11 mouse cellular contexts compared by ENCODE assay signal in genomic region chr9:43222429-43222715, GRCm38 (mm10). TPM values are rescaled to one million over a fixed set of nuclear protein-coding genes. Genes with fewer than 3 reads are reported as not detected.
DNase-seq lines count a peak whose midpoint lies in the region; ATAC-seq lines count a peak whose summit lies in the region.
"Had no signal": no experiment of that assay in that cellular context is flagged by ENCODE, and none has a peak within 500 bp of the region (broad histone marks: within the 10 kb centered on the region; RNA-seq: fewer than 3 reads in every experiment).

No protein-coding gene starts in this region.

- H3K27me3 ChIP-seq in heart, embryonic 10.5 days (ENCODE audit: insufficient read depth, poor library complexity, severe bottlenecking): no peaks in the 10 kb centered on the region
- no peaks in the 10 kb centered on the region for H3K27me3 ChIP-seq in neural tube, embryonic 15.5 days (replicated peaks)
- H3K27me3 ChIP-seq in limb, embryonic 11.5 days (ENCODE audit: control insufficient read depth, insufficient read depth, low read length): no peaks in the 10 kb centered on the region
- H3K27me3 ChIP-seq: heart, embryonic 13.5 days had no signal

- H3K4me2 ChIP-seq in neural tube, embryonic 15.5 days: no peak overlapping the region
- no peak overlapping the region for H3K4me2 ChIP-seq in limb, embryonic 11.5 days (ENCODE audit: low read depth, severe bottlenecking)
- H3K4me2 ChIP-seq: heart, embryonic 13.5 days had no signal

- peaks cover 42% of the 10 kb centered on the region for H3K4me1 ChIP-seq in heart, embryonic 10.5 days
- H3K4me1 ChIP-seq in neural tube, embryonic 15.5 days: 0 out of 2 replicates have a peak, but pooled peaks cover 4% of the 10 kb centered on the region
- H3K4me1 ChIP-seq in limb, embryonic 11.5 days (ENCODE audit: control insufficient read depth, insufficient read depth, low read length): peaks cover 17% of the 10 kb centered on the region

- no peak overlapping the region for H3K9ac ChIP-seq in neural tube, embryonic 15.5 days (replicated peaks)
- H3K9ac ChIP-seq in limb, embryonic 11.5 days (ENCODE audit: low read length): no peak overlapping the region
- H3K9ac ChIP-seq: heart, embryonic 13.5 days had no signal

- intact Hi-C loops in heart, postnatal 25 days (cut with DNase I): loop anchor here (5.0 kb wide), 1 partner anchor 45 kb away; no protein-coding TSS in a partner anchor

- H3K9me3 ChIP-seq in heart, embryonic 10.5 days: no peaks in the 10 kb centered on the region
- no peaks in the 10 kb centered on the region for H3K9me3 ChIP-seq in neural tube, embryonic 15.5 days (replicated peaks)
- H3K9me3 ChIP-seq in limb, embryonic 11.5 days (ENCODE audit: control insufficient read depth, low read length): no peaks in the 10 kb centered on the region
- H3K9me3 ChIP-seq: heart, embryonic 13.5 days had no signal

- no peak for ATAC-seq in neural tube, embryonic 15.5 days (ENCODE audit: low FRiP score)
- no peak for ATAC-seq in limb, embryonic 11.5 days (ENCODE audit: insufficient number of reproducible peaks, low FRiP score, low TSS enrichment, low read depth)

- 35% methylated on average over 8 of the region's 8 CpGs for WGBS in heart, embryonic 10.5 days
- WGBS in neural tube, embryonic 15.5 days: 43% methylated on average over 8 of the region's 8 CpGs
- 44% methylated on average over 8 of the region's 8 CpGs for WGBS in limb, embryonic 11.5 days

- DNase-seq in heart, embryonic 10.5 days (ENCODE audit: low spot score): no peak
- DNase-seq in heart, postnatal 25 days (ENCODE audit: low spot score): no peak
- DNase-seq in neural tube, embryonic 10.5 days (ENCODE audit: extremely low spot score, low spot score): peak; percentile 52
- DNase-seq in limb, embryonic 11.5 days (ENCODE audit: low spot score): peak; percentile 64
- no peak for DNase-seq in urinary bladder, postnatal 4 days (ENCODE audit: low spot score in 2 of 2)
- no peak for DNase-seq in spleen, adult 12 weeks (ENCODE audit: low spot score)
- no peak for DNase-seq in B cell, adult 2 months

- peak overlapping the region; percentile 22; the same call in 1 of the 2 replicates for H3K27ac ChIP-seq in heart, embryonic 10.5 days
- no peak overlapping the region for H3K27ac ChIP-seq in neural tube, embryonic 15.5 days (replicated peaks)
- H3K27ac ChIP-seq in limb, embryonic 11.5 days (replicated peaks; ENCODE audit: low read depth, low read length): no peak overlapping the region; the same call in 1 of the 2 replicates
- H3K27ac ChIP-seq: heart, embryonic 13.5 days had no signal

- H3K36me3 ChIP-seq in heart, embryonic 10.5 days: peaks cover 27% of the 10 kb centered on the region
- no peaks in the 10 kb centered on the region for H3K36me3 ChIP-seq in neural tube, embryonic 15.5 days
- H3K36me3 ChIP-seq in limb, embryonic 11.5 days (ENCODE audit: control insufficient read depth, insufficient read depth, low read length): peaks cover 11% of the 10 kb centered on the region

- H3K4me3 ChIP-seq in heart, embryonic 10.5 days: no peak overlapping the region
- H3K4me3 ChIP-seq in neural tube, embryonic 15.5 days (replicated peaks): no peak overlapping the region
- H3K4me3 ChIP-seq in limb, embryonic 11.5 days (ENCODE audit: low read depth, low read length): no peak overlapping the region
- H3K4me3 ChIP-seq: heart, embryonic 13.5 days had no signal

RNA-seq across cellular contexts. Expression of gene Pou2f3, which starts 12.2 kb away (rescaled TPM):
- 0.10 TPM in 1 of 2 replicates, not detected in the other for polyA plus RNA-seq in heart, embryonic 10.5 days (2016; fragmentation: Nextera tagmentation; extraction: Ambion mirVana)
- under 1 TPM in 1 of 2 experiments, not detected in 1; 0.11 TPM for total RNA-seq in heart, postnatal 25 days (2021)
- 0.47 TPM in 1 of 2 replicates, not detected in the other for polyA plus RNA-seq in neural tube, embryonic 15.5 days (2015; fragmentation: Nextera tagmentation; extraction: Ambion mirVana)
- polyA plus RNA-seq in limb, embryonic 11.5 days (2014; fragmentation: Nextera tagmentation; extraction: Ambion mirVana): not detected in 2 replicates
- total RNA-seq: left cerebral cortex, postnatal 4 days had no signal
- polyA plus RNA-seq: heart, embryonic 13.5 days had no signal

RNA-seq across cellular contexts. Expression of gene Oaf, which starts 17.3 kb away (rescaled TPM):
- 31.1 and 39.8 TPM in 2 replicates for polyA plus RNA-seq in heart, embryonic 10.5 days (2016; fragmentation: Nextera tagmentation; extraction: Ambion mirVana)
- 10 to 100 TPM in 1 of 2 experiments, 1 to 10 TPM in 1; 9.4 to 14.8 TPM for total RNA-seq in heart, postnatal 25 days (2021)
- polyA plus RNA-seq in neural tube, embryonic 15.5 days (2015; fragmentation: Nextera tagmentation; extraction: Ambion mirVana): 9.4 and 16.3 TPM in 2 replicates
- 96.4 and 108 TPM in 2 replicates for polyA plus RNA-seq in limb, embryonic 11.5 days (2014; fragmentation: Nextera tagmentation; extraction: Ambion mirVana)
- total RNA-seq: CH12.LX had no signal

Comparison
In these comparisons a context has a peak if more than half of its experiments do, and no peak if none do; other contexts are left out.
1. DNase-seq: peak in neural tube, embryonic 10.5 days (single experiment) and limb, embryonic 11.5 days (single experiment); none in heart, embryonic 10.5 days (single experiment), heart, postnatal 25 days (single experiment), urinary bladder, postnatal 4 days (0 of 2), spleen, adult 12 weeks (single experiment) and B cell, adult 2 months (0 of 2).